Mouse (Mus musculus): Measurements from ENCODE around the gene Cradd.

DNA sequence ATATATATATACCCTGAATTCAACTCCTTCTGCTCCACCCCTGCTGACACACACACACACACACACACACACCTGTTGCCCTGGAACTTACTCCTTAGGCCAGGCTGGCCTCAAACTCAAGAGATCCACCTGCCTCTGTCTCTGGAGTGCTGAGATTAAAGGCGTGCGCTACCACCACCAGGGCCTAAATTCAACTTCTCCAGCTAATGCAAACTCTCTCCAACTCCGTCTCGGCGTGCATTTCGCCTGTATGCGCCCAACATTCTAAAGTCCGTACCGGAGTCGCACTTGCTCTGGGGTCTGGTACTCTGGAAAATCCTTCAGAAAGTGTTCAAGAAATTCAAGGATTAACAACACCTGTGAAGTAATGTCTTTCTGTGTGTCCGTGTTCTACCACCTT lies 8.6 kb downstream of the Cradd start:
- no peak for TF ChIP-seq TAL1 (IDR thresholded peaks at IDR 0.05; ENCODE audit: low read length)
- TF ChIP-seq GATA1 (IDR thresholded peaks at IDR 0.05; ENCODE audit: low read length) = no peak
